Mouse (Mus musculus): ENCODE measurements around the gene Ank. TPM values are rescaled to one million over a fixed set of nuclear protein-coding genes. Genes with fewer than 3 reads are reported as not detected.

Ank gene
- total and polyA plus RNA-seq, 3 experiments: 176 to 225 (median 196) TPM

GRCm38 (mm10) chr15:27548110-27548509 lies 81.6 kb downstream of the Ank start:
- intact Hi-C loops (cut with DNase I): no loop called here
- Histone ChIP-seq H3K36me3 (ENCODE audit: control insufficient read depth, insufficient read depth, low read length) (peaks cover 13% of the 10 kb centered on the region), H3K4me3 (no peak overlapping the region), H3K27me3 (ENCODE audit: control insufficient read depth, insufficient read depth, low read length) (no peaks in the 10 kb centered on the region), H3K9ac (ENCODE audit: low read depth, low read length) (no peak overlapping the region), H3K4me1 (ENCODE audit: control insufficient read depth, insufficient read depth, low read length) (peaks cover 15% of the 10 kb centered on the region), H3K79me2 (replicated peaks; ENCODE audit: control insufficient read depth, insufficient read depth, low read length) (no peaks in the 10 kb centered on the region; the same call in 1 of the 2 replicates), H3K27ac (peak overlapping the region; percentile 51)
- 40% methylated on average over 6 of the region's 6 CpGs for WGBS
- DNase-seq: peak in 1 of 2 experiments; percentile 31
- TF ChIP-seq CTCF (IDR thresholded peaks at IDR 0.05) (no peak), EP300 (IDR thresholded peaks at IDR 0.05; ENCODE audit: insufficient read depth, low read depth, low read length) (0 out of 2 replicates have a peak, but pooled peaks have one; percentile 12), POLR2A (IDR thresholded peaks at IDR 0.05; ENCODE audit: insufficient read depth, low read depth, low read length) (no peak)

GRCm38 (mm10) chr15:27549071-27549470 lies 82.6 kb downstream of the Ank start:
- peaks cover 15% of the 10 kb centered on the region for H3K4me1 ChIP-seq (ENCODE audit: control insufficient read depth, insufficient read depth, low read length)
- TF ChIP-seq CTCF (IDR thresholded peaks at IDR 0.05) (no peak), POLR2A (IDR thresholded peaks at IDR 0.05; ENCODE audit: insufficient read depth, low read depth, low read length) (no peak), EP300 (IDR thresholded peaks at IDR 0.05; ENCODE audit: insufficient read depth, low read depth, low read length) (no peak)
- 73% methylated on average over 10 of the region's 10 CpGs for WGBS
- H3K27me3 ChIP-seq (ENCODE audit: control insufficient read depth, insufficient read depth, low read length): no peaks in the 10 kb centered on the region
- intact Hi-C loops (cut with DNase I): no loop called here
- no peak overlapping the region for H3K4me3 ChIP-seq
- no peaks in the 10 kb centered on the region; the same call in 1 of the 2 replicates for H3K79me2 ChIP-seq (replicated peaks; ENCODE audit: control insufficient read depth, insufficient read depth, low read length)
- H3K9ac ChIP-seq (ENCODE audit: low read depth, low read length): no peak overlapping the region
- H3K27ac ChIP-seq: peak overlapping the region; percentile 59
- no peak for DNase-seq
- H3K36me3 ChIP-seq (ENCODE audit: control insufficient read depth, insufficient read depth, low read length): peaks cover 13% of the 10 kb centered on the region

GRCm38 (mm10) chr15:27549878-27550277 lies 83.4 kb downstream of the Ank start:
- Histone ChIP-seq H3K27me3 (ENCODE audit: control insufficient read depth, insufficient read depth, low read length) (no peaks in the 10 kb centered on the region), H3K4me3 (no peak overlapping the region), H3K9ac (ENCODE audit: low read depth, low read length) (no peak overlapping the region), H3K27ac (peak overlapping the region; percentile 59), H3K36me3 (ENCODE audit: control insufficient read depth, insufficient read depth, low read length) (peaks cover 13% of the 10 kb centered on the region), H3K4me1 (ENCODE audit: control insufficient read depth, insufficient read depth, low read length) (peaks cover 15% of the 10 kb centered on the region), H3K79me2 (replicated peaks; ENCODE audit: control insufficient read depth, insufficient read depth, low read length) (no peaks in the 10 kb centered on the region; the same call in 1 of the 2 replicates)
- DNase-seq: no peak
- intact Hi-C loops (cut with DNase I): no loop called here
- no peak for TF ChIP-seq CTCF (IDR thresholded peaks at IDR 0.05)
- no peak for TF ChIP-seq EP300 (IDR thresholded peaks at IDR 0.05; ENCODE audit: insufficient read depth, low read depth, low read length)
- no peak for TF ChIP-seq POLR2A (IDR thresholded peaks at IDR 0.05; ENCODE audit: insufficient read depth, low read depth, low read length)
- 51% methylated on average over 7 of the region's 7 CpGs for WGBS

GRCm38 (mm10) chr15:27550358-27550992 lies 84.0 kb downstream of the Ank start:
- no peak for DNase-seq
- peaks cover 12% of the 10 kb centered on the region for H3K36me3 ChIP-seq (ENCODE audit: control insufficient read depth, insufficient read depth, low read length)
- intact Hi-C loops (cut with DNase I): no loop called here
- H3K27ac ChIP-seq: peak overlapping the region; percentile 83
- TF ChIP-seq POLR2A (IDR thresholded peaks at IDR 0.05; ENCODE audit: insufficient read depth, low read depth, low read length): no peak
- no peak for TF ChIP-seq EP300 (IDR thresholded peaks at IDR 0.05; ENCODE audit: insufficient read depth, low read depth, low read length)
- no peak for TF ChIP-seq CTCF (IDR thresholded peaks at IDR 0.05)
- peaks cover 15% of the 10 kb centered on the region for H3K4me1 ChIP-seq (ENCODE audit: control insufficient read depth, insufficient read depth, low read length)
- no peak overlapping the region for H3K4me3 ChIP-seq
- no peaks in the 10 kb centered on the region for H3K27me3 ChIP-seq (ENCODE audit: control insufficient read depth, insufficient read depth, low read length)
- H3K79me2 ChIP-seq (replicated peaks; ENCODE audit: control insufficient read depth, insufficient read depth, low read length): no peaks in the 10 kb centered on the region; the same call in 1 of the 2 replicates
- WGBS: 79% methylated on average over 9 of the region's 9 CpGs
- no peak overlapping the region for H3K9ac ChIP-seq (ENCODE audit: low read depth, low read length)

- Histone ChIP-seq H3K4me3 (no peak overlapping the region), H3K36me3 (ENCODE audit: control insufficient read depth, insufficient read depth, low read length) (peaks cover 6% of the 10 kb centered on the region), H3K9ac (ENCODE audit: low read depth, low read length) (peak overlapping the region; percentile 24; the same call in 1 of the 2 replicates), H3K79me2 (replicated peaks; ENCODE audit: control insufficient read depth, insufficient read depth, low read length) (no peaks in the 10 kb centered on the region; the same call in 1 of the 2 replicates), H3K27ac (peak overlapping the region; percentile 83), H3K27me3 (ENCODE audit: control insufficient read depth, insufficient read depth, low read length) (no peaks in the 10 kb centered on the region), H3K4me1 (ENCODE audit: control insufficient read depth, insufficient read depth, low read length) (peaks cover 15% of the 10 kb centered on the region)
- intact Hi-C loops (cut with DNase I): no loop called here
- WGBS: 72% methylated on average over 19 of the region's 19 CpGs
- peak; percentile 35 to 60 for DNase-seq
- TF ChIP-seq EP300 (IDR thresholded peaks at IDR 0.05; ENCODE audit: insufficient read depth, low read depth, low read length): peak; percentile 59; the same call in 1 of the 2 replicates
- no peak for TF ChIP-seq POLR2A (IDR thresholded peaks at IDR 0.05; ENCODE audit: insufficient read depth, low read depth, low read length)
These were observed 84.9 kb downstream of the Ank start for GRCm38 (mm10) chr15:27551117-27552114.
